In the genomic region with DNA sequence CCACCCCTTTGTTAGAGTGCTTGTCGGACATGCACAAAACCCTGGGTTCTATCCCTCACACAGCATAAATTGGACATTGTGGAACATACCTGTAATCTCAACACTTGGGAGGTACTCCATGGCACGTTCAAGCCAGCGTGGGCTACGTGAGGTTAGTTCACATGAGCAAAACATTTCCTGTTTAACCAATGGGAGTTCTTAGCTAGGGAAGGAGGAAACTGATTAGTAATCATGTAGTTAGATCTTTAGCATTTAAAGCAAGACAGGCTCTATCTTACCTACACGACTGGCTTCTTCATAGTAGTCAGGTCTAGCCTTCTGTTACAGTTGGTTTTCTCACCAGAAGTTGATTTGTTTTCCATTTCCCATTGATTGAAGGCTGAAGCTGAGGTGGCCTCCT, we compare ENCODE assay signal across 1 mouse cellular context.
TF ChIP-seq lines count a peak whose summit lies in the region.

No protein-coding gene starts in this region.

TF ChIP-seq in MEL, 35 proteins besides CTCF, POLR2A, EP300 and RAD21:
- no peak for TF ChIP-seq NELFE (IDR thresholded peaks at IDR 0.05; ENCODE audit: low read depth, low read length)
- TF ChIP-seq POLR2AphosphoS2 (IDR thresholded peaks at IDR 0.05; ENCODE audit: low read length), result no peak
- TF ChIP-seq BHLHE40 (IDR thresholded peaks at IDR 0.05; ENCODE audit: borderline replicate concordance, low read depth, low read length), result peak; percentile 78
- TF ChIP-seq MXI1 (IDR thresholded peaks at IDR 0.05; ENCODE audit: low read depth, low read length), result peak; percentile 63
- 0 out of 2 replicates have a peak, but pooled peaks have one; percentile 52 for TF ChIP-seq CHD1 (IDR thresholded peaks at IDR 0.05; ENCODE audit: low read depth, low read length)
- TF ChIP-seq USF1 (IDR thresholded peaks at IDR 0.05; ENCODE audit: low read depth, low read length), result peak; percentile 60; the same call in 1 of the 2 replicates
- TF ChIP-seq ETS1 (IDR thresholded peaks at IDR 0.05; ENCODE audit: low read depth, low read length), result 0 out of 2 replicates have a peak, but pooled peaks have one; percentile 24
- peak; percentile 73 for TF ChIP-seq SIN3A (IDR thresholded peaks at IDR 0.05; ENCODE audit: low read length)
- TF ChIP-seq TCF12 (IDR thresholded peaks at IDR 0.05; ENCODE audit: low read depth, low read length), result peak; percentile 32; the same call in 1 of the 2 replicates
- TF ChIP-seq GATA1 (IDR thresholded peaks at IDR 0.05; ENCODE audit: low read depth, low read length), result peak; percentile 69
- TF ChIP-seq RCOR1 (IDR thresholded peaks at IDR 0.05; ENCODE audit: low read depth, low read length), result peak; percentile 59
